Mouse (Mus musculus): Measurements from ENCODE around the gene Rad51ap2. TPM values are rescaled to one million over a fixed set of nuclear protein-coding genes. Genes with fewer than 3 reads are reported as not detected.

The Rad51ap2 gene
- 0.33 and 0.44 TPM in 2 replicates for polyA plus RNA-seq (2014; fragmentation: Nextera tagmentation; extraction: Ambion mirVana)

DNA sequence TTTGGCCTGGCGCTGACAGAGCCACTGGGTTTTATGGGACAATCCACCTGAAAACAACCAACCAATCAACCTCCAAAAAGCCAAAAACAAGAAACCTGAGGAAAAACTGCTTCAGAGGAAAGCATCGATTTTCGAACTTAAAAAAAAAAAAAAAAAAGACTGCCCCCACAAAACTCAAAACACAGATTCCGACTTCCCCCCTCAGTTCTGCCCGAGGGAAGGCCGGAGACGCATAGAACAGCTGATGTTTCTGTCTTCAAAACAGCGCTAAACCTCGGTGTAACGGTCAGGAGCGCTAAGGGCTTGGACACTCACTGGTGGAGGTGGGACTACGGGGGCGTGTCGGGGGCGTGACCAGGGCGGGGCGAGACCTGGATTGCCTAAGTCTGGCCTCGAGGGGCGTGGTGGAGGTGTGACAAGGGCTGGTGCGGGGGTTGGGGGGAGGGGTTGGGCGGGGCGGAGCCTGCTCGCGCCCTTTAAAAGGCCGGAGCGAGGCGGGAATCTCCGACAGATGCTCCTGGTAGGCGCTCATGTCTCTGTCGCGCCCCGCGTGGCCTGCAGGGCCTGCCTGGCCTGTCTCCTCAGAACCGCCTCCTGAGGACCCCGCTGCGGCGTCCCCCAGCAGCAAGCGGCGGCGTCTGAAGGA lies at the start of gene Rad51ap2:
Rad51ap2 (plus strand) TSS at position 531 of the 646 bp plus-strand sequence.
- Histone ChIP-seq H3K4me2 (peak within 1 kb of the TSS; percentile 98), H3K9me3 (replicated peaks; ENCODE audit: control insufficient read depth, low read length) (no peaks in the 10 kb centered on the region), H3K27ac (ENCODE audit: low read depth, low read length) (no peak within 1 kb of the TSS), H3K9ac (ENCODE audit: low read depth, low read length) (peak within 1 kb of the TSS; percentile 71), H3K4me3 (ENCODE audit: low read depth, low read length) (peak within 1 kb of the TSS; percentile 57), H3K36me3 (ENCODE audit: control insufficient read depth, insufficient read depth, low read length) (no peaks in the 10 kb centered on the region), H3K4me1 (ENCODE audit: control insufficient read depth, insufficient read depth, low read length) (no peaks in the 10 kb centered on the region), H3K27me3 (ENCODE audit: control insufficient read depth, insufficient read depth, low read length) (0 out of 2 replicates have a peak, but pooled peaks cover 2% of the 10 kb centered on the region)
- 1% methylated on average over 40 of the region's 40 CpGs for WGBS (ENCODE audit: insufficient replicate concordance)
- ATAC-seq (replicated peaks; ENCODE audit: insufficient number of reproducible peaks, low FRiP score, low TSS enrichment): peak; percentile 100

DNA sequence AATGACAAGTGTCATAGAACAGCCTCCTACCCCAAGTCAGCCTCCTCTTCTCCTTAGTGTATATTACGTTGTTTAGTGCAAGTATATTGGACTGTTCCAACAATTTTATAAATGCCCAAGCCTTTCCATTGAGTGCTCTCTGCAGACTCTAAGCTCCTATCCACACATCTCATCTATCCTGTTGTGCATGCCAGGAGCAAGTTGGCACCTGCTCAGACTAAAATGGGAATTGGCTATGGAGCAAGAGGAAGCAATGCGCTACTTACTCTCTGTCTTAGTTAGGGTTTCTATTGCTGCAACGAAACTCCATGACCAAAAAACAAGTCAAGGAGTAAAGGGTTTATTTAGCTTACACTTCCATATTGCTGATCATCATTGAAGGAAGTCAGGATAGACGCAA lies 48.2 kb upstream of the Rad51ap2 start:
- Histone ChIP-seq H3K4me1 (ENCODE audit: control insufficient read depth, insufficient read depth, low read length) (no peaks in the 10 kb centered on the region), H3K4me3 (ENCODE audit: low read depth, low read length) (no peak overlapping the region), H3K27me3 (ENCODE audit: control insufficient read depth, insufficient read depth, low read length) (no peaks in the 10 kb centered on the region), H3K9me3 (replicated peaks; ENCODE audit: control insufficient read depth, low read length) (no peaks in the 10 kb centered on the region), H3K4me2 (no peak overlapping the region), H3K36me3 (ENCODE audit: control insufficient read depth, insufficient read depth, low read length) (no peaks in the 10 kb centered on the region), H3K9ac (ENCODE audit: low read depth, low read length) (no peak overlapping the region), H3K27ac (ENCODE audit: low read depth, low read length) (no peak overlapping the region)
- WGBS (ENCODE audit: insufficient replicate concordance): 83% methylated on average over 4 of the region's 4 CpGs
- no peak for ATAC-seq (replicated peaks; ENCODE audit: insufficient number of reproducible peaks, low FRiP score, low TSS enrichment)

DNA sequence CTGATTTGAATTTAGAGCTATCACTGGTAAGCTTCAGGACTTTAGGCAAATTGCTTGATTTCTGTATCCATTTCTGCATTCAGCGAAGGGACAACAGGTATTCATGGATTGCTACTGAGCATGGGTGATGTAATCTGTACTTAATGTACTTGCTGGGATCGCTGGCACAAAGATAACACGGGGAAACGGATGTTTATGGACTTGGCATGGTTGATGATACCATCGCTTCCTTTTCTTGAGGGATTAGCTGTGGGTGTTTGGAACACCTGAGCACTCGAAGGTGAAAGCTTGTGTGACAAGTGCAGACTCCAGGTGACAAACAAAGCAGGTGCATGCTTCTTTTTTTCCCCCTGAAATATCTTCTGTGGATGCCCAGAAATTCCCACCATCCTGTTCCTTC lies 37.8 kb upstream of the Rad51ap2 start:
- ATAC-seq (replicated peaks; ENCODE audit: insufficient number of reproducible peaks, low FRiP score, low TSS enrichment): no peak
- Histone ChIP-seq H3K27me3 (ENCODE audit: control insufficient read depth, insufficient read depth, low read length) (no peaks in the 10 kb centered on the region), H3K36me3 (ENCODE audit: control insufficient read depth, insufficient read depth, low read length) (no peaks in the 10 kb centered on the region), H3K4me1 (ENCODE audit: control insufficient read depth, insufficient read depth, low read length) (no peaks in the 10 kb centered on the region), H3K4me2 (no peak overlapping the region), H3K4me3 (ENCODE audit: low read depth, low read length) (no peak overlapping the region), H3K9ac (ENCODE audit: low read depth, low read length) (no peak overlapping the region), H3K9me3 (replicated peaks; ENCODE audit: control insufficient read depth, low read length) (no peaks in the 10 kb centered on the region), H3K27ac (ENCODE audit: low read depth, low read length) (no peak overlapping the region)
- 70% methylated on average over 6 of the region's 6 CpGs for WGBS (ENCODE audit: insufficient replicate concordance)

DNA sequence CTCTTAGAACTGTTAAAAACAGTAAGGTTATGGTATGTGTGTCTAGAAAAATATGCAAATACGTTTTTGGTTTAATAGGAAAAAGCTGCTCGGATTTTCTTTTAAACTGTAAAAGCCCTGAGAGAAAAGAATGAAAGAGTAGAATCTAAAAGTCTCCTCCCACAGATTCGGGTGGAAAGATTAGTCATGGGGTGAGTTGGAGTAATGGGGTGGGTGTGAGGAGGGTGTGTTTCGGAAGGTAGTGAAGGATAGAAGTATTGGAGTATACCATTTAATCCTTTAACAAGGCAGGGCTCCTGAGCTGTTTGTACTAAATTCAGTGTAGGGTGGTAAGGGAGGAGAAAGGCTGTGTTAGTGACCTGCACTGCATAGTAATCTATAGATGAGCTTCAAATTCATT lies 28.5 kb upstream of the Rad51ap2 start:
- WGBS (ENCODE audit: insufficient replicate concordance): 73% methylated on average over 4 of the region's 4 CpGs
- no peak overlapping the region for H3K4me3 ChIP-seq (ENCODE audit: low read depth, low read length)
- no peak for ATAC-seq (replicated peaks; ENCODE audit: insufficient number of reproducible peaks, low FRiP score, low TSS enrichment)
- H3K9me3 ChIP-seq (replicated peaks; ENCODE audit: control insufficient read depth, low read length): no peaks in the 10 kb centered on the region
- no peaks in the 10 kb centered on the region for H3K27me3 ChIP-seq (ENCODE audit: control insufficient read depth, insufficient read depth, low read length)
- H3K27ac ChIP-seq (ENCODE audit: low read depth, low read length): no peak overlapping the region
- no peaks in the 10 kb centered on the region for H3K4me1 ChIP-seq (ENCODE audit: control insufficient read depth, insufficient read depth, low read length)
- no peak overlapping the region for H3K4me2 ChIP-seq
- H3K36me3 ChIP-seq (ENCODE audit: control insufficient read depth, insufficient read depth, low read length): no peaks in the 10 kb centered on the region
- H3K9ac ChIP-seq (ENCODE audit: low read depth, low read length): no peak overlapping the region

DNA sequence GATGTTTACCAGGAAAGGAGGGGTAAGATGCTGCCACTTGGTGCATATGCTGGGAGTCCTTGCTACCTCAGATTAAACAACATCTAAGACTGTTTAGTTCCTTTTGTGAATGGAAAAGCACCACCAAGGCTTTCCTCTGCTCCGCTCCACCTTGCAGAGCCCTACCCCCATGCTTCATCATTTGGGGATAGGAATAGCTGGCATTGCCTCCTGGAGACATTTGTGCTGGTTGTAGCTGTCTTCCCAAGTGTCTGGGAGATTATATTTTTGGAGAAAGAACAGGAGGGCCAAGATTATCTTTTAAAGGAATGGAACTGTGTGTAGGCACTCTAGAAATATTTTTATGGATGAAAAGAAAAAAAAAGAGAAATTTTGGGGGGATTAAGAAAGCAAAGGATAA lies 22.8 kb upstream of the Rad51ap2 start:
- H3K4me2 ChIP-seq: no peak overlapping the region
- 0 out of 2 replicates have a peak, but pooled peaks cover 2% of the 10 kb centered on the region for H3K4me1 ChIP-seq (ENCODE audit: control insufficient read depth, insufficient read depth, low read length)
- ATAC-seq (replicated peaks; ENCODE audit: insufficient number of reproducible peaks, low FRiP score, low TSS enrichment): no peak
- H3K4me3 ChIP-seq (ENCODE audit: low read depth, low read length): no peak overlapping the region
- no peaks in the 10 kb centered on the region for H3K9me3 ChIP-seq (replicated peaks; ENCODE audit: control insufficient read depth, low read length)
- no peak overlapping the region for H3K27ac ChIP-seq (ENCODE audit: low read depth, low read length)
- H3K36me3 ChIP-seq (ENCODE audit: control insufficient read depth, insufficient read depth, low read length): no peaks in the 10 kb centered on the region
- 81% methylated on average over 1 of the region's 1 CpGs for WGBS (ENCODE audit: insufficient replicate concordance)
- H3K27me3 ChIP-seq (ENCODE audit: control insufficient read depth, insufficient read depth, low read length): peaks cover 8% of the 10 kb centered on the region
- H3K9ac ChIP-seq (ENCODE audit: low read depth, low read length): no peak overlapping the region

DNA sequence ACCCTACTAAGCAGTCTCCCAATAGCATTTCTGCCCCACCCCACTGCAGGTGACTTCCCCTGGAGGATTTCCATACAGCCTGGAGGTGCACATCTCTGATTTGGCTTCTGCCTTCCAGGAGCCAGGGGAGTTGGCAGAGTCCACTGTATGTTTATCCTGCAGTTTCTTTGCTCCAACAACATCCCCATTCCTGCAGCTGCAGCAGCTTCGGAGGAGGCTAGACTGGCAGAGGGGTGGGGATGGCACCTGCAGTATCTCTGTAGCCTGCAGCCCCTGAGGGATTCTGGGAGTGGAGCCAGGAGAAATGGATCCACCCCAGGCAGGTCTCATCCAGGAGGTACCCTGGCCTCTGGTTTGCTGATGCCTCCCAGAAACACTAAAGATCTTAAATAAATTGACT lies 22.2 kb upstream of the Rad51ap2 start:
- Histone ChIP-seq H3K9ac (ENCODE audit: low read depth, low read length) (no peak overlapping the region), H3K27me3 (ENCODE audit: control insufficient read depth, insufficient read depth, low read length) (peaks cover 8% of the 10 kb centered on the region), H3K4me2 (no peak overlapping the region), H3K4me1 (ENCODE audit: control insufficient read depth, insufficient read depth, low read length) (0 out of 2 replicates have a peak, but pooled peaks cover 2% of the 10 kb centered on the region), H3K27ac (ENCODE audit: low read depth, low read length) (no peak overlapping the region), H3K9me3 (replicated peaks; ENCODE audit: control insufficient read depth, low read length) (no peaks in the 10 kb centered on the region), H3K4me3 (ENCODE audit: low read depth, low read length) (no peak overlapping the region), H3K36me3 (ENCODE audit: control insufficient read depth, insufficient read depth, low read length) (no peaks in the 10 kb centered on the region)
- WGBS (ENCODE audit: insufficient replicate concordance): 35% methylated on average over 1 of the region's 1 CpGs
- no peak for ATAC-seq (replicated peaks; ENCODE audit: insufficient number of reproducible peaks, low FRiP score, low TSS enrichment)

DNA sequence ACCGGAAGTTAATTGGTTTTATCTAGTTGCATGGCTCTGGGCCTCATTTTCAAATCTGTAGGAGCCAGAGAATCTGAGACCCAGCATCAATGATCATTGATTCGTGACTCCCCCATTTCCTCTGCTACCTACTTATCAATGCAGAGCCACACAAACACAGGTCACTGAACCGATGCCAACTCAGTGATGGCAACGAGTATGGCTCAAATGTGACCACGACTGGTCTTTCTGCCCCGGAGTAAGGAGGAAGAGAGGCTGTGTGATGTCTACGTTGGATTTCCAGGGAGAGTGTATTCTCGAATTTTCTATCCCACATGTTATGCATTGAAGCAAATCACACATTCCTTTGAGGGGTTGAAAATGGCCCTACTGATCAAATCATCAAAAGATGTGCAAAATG lies 21.4 kb upstream of the Rad51ap2 start:
- H3K4me1 ChIP-seq (ENCODE audit: control insufficient read depth, insufficient read depth, low read length): 0 out of 2 replicates have a peak, but pooled peaks cover 2% of the 10 kb centered on the region
- no peaks in the 10 kb centered on the region for H3K36me3 ChIP-seq (ENCODE audit: control insufficient read depth, insufficient read depth, low read length)
- H3K9me3 ChIP-seq (replicated peaks; ENCODE audit: control insufficient read depth, low read length): no peaks in the 10 kb centered on the region
- no peak for ATAC-seq (replicated peaks; ENCODE audit: insufficient number of reproducible peaks, low FRiP score, low TSS enrichment)
- H3K4me3 ChIP-seq (ENCODE audit: low read depth, low read length): no peak overlapping the region
- no peak overlapping the region for H3K9ac ChIP-seq (ENCODE audit: low read depth, low read length)
- no peak overlapping the region for H3K27ac ChIP-seq (ENCODE audit: low read depth, low read length)
- H3K27me3 ChIP-seq (ENCODE audit: control insufficient read depth, insufficient read depth, low read length): peaks cover 8% of the 10 kb centered on the region
- no peak overlapping the region for H3K4me2 ChIP-seq
- WGBS (ENCODE audit: insufficient replicate concordance): 67% methylated on average over 8 of the region's 8 CpGs

DNA sequence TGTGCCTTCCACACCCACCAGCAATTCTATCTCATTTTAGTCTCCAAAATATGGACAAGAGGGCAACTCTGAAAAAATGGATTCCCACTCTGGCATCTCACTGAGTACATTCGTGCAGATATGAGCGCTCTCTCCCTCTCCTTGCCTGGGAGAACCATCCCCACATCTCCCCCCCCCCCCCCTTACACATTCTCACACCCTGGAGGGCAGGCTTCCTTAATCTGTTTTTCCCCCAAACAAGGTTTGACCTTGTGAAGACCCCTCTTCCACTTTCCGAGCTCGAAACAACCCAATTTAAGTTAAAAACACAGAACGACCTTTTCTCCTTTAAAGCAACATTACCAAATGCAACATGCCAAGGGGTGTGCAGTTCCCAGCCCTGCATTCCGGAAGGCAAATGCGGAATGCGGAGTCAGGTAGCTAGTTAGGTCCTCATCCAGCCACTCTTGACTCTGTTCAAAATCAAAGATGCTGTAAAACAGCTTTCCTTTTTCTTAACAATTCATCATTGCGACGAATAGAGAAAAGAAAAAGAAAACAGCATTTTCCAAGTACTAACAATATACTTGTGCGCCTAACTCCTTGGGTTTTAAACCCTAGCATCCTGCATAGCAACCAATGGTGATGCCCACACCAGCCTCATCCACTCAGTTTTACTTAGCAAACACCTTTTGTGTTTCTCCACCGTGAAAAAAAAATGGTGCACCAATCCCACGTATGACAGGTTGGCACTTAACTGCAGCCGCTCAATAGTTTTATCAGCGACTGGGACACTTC lies 20.4 kb upstream of the Rad51ap2 start:
- no peaks in the 10 kb centered on the region for H3K9me3 ChIP-seq (replicated peaks; ENCODE audit: control insufficient read depth, low read length)
- no peak overlapping the region for H3K27ac ChIP-seq (ENCODE audit: low read depth, low read length)
- no peak for ATAC-seq (replicated peaks; ENCODE audit: insufficient number of reproducible peaks, low FRiP score, low TSS enrichment)
- peak overlapping the region; percentile 73 for H3K4me2 ChIP-seq
- peak overlapping the region; percentile 52 for H3K4me3 ChIP-seq (ENCODE audit: low read depth, low read length)
- H3K4me1 ChIP-seq (ENCODE audit: control insufficient read depth, insufficient read depth, low read length): 0 out of 2 replicates have a peak, but pooled peaks cover 2% of the 10 kb centered on the region
- 10% methylated on average over 15 of the region's 15 CpGs for WGBS (ENCODE audit: insufficient replicate concordance)
- H3K36me3 ChIP-seq (ENCODE audit: control insufficient read depth, insufficient read depth, low read length): no peaks in the 10 kb centered on the region
- peaks cover 8% of the 10 kb centered on the region for H3K27me3 ChIP-seq (ENCODE audit: control insufficient read depth, insufficient read depth, low read length)
- H3K9ac ChIP-seq (ENCODE audit: low read depth, low read length): no peak overlapping the region

All from heart, embryonic 11.5 days (tissue).